Mouse (Mus musculus): Measurements from ENCODE around the gene Kxd1. TPM values are rescaled to one million over a fixed set of nuclear protein-coding genes. Genes with fewer than 3 reads are reported as not detected.

Gene Kxd1
- total RNA-seq, 2 experiments from 2014 or later = 31.9 to 33.0 TPM

DNA sequence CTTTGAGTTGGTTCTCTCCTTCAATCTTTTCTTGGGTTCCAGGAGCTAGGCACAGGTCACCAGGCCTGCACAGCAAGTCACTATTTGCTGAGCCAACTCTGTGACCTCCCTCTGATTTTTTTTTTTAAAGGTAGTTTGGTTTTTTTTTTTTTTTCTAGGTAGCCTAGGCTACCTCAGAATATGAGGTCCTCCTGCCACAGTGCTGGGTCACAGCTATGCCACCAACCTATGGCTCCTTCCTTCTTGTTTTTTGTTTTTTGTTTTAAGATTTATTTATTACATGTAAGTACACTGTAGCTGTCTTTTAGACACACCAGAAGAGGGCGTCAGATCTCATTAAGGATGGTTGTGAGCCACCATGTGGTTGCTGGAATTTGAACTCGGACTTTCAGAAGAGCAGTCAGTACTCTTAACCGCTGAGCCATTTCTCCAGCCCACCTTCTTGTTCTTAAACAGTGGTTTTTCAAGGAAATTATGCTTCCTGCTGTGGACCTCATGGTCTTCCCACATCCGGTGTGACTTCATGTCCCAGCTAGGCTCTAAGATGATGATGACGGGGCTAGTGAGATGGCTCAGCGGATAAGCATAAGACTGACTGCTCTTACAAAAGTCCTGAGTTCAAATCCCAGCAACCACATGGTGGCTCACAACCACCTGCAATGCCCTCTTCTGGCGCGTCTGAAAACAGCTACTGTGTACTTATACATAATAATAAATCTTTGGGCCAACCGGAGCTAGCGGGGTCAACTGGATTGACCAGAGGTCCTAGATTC lies 21.8 kb upstream of the Kxd1 start:
- DNase-seq = no peak
- intact Hi-C loops (cut with DNase I) = no loop called here

DNA sequence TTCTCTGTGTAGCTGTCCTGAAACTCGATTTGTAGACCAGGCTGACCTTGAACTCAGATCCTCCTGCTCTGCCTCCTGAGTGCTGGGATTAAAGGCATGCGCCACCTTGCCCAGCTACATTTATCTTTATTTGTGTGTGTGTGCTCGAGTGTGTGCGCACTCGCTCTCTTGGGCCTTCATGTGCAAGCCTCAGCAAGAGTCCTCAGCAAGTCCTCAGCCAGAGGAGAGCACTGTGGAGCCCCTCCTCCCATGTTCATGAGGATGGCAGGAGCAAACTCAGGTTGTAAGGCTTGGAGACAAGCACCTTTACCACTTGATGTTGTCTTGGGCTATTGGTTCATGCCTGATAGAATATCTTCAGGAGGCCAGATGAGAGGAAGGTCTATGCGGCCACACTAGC lies 20.0 kb upstream of the Kxd1 start:
- no peak for DNase-seq
- intact Hi-C loops (cut with DNase I) = no loop called here

DNA sequence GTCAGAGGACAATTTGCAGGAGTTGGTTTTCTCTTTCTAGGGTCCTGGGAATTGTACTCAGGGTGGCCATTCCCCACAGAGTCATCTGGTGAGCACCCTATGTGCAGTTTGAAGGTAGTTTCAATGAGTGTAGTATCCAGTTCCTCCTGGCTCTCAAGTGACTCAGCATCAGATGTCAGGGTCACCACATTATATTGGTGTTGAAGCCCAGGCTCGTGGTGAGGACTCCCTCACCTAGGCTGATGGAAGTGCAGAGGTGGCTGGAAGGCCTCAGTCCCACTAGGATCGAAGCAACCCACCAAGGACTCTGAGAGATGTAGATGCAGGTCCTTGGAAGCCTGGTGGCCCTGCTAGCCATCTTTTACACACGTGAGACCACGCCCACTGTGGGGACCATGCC lies 18.7 kb upstream of the Kxd1 start:
- intact Hi-C loops (cut with DNase I) = no loop called here
- no peak for DNase-seq

DNA sequence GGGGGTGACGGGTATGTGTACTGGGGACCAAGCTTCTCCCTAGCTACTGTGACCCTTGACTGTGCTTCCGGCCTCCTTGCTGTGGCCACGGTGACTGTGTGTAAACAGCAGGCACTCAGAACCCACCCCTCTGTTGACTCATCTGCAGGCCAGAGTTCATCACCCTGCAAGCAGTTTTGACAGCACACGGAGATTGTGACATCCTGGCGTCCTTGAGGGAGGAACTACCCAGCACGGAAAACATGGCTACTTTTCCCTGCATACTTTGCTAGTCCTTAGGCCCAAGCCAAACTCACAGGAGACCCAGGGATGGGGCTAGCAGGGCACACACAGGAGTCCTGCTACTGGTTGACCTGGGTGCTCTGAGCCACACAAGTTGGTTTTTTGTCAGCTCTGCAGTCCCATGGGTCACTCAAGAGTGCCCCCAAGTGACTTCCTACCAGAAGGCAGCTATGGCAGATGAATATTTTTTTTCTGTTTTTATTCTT lies 16.5 kb upstream of the Kxd1 start:
- no peak for DNase-seq
- intact Hi-C loops (cut with DNase I) = no loop called here

DNA sequence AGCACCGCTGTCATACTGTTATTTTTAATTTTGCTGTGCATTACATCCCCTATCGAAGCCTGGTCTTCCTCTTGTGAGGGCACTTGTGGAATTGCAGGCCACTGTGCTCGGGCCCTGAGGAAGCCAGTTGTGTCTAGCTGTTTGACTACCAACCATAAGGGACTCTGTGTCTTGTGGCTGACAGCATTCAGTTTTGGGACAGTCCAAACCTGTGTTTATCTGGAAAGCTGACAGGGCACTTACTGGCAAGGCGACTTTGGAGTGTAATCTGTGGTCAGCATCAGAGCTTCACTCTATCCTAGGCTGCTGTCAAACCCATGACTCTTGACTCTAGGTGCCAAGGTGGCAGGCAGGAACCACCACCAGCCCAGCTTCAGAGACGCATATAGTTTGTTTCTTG lies 13.3 kb upstream of the Kxd1 start:
- no peak for DNase-seq
- intact Hi-C loops (cut with DNase I) = no loop called here

DNA sequence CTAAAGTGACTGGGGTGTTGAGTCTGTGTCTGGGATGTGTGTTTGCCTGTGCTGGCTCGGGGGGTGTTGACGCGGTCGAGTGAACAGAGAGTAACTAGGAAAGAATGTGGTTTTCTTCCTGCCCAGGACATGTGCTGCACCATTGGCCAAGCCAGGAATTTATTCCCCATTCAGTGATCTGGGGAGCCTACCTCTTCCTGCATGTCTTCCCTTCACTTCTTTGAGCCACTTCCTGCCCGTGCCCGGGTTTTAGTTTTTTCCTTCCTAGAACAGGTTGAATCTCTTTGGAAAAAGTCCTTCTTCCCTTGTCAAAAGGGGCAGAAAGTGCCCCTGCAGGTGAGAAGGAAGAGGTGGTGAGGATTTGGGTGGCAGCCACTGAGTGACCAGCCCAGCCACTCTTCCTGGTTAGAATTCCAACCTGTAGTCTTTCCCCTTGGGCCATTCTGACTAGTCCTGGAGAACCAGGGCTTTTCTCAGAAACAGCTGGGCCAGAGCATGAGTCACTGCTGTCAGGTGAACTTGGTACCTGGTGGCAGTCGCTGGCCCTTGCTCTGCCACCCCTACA lies 12.8 kb upstream of the Kxd1 start:
- intact Hi-C loops (cut with DNase I) = no loop called here
- no peak for DNase-seq

DNA sequence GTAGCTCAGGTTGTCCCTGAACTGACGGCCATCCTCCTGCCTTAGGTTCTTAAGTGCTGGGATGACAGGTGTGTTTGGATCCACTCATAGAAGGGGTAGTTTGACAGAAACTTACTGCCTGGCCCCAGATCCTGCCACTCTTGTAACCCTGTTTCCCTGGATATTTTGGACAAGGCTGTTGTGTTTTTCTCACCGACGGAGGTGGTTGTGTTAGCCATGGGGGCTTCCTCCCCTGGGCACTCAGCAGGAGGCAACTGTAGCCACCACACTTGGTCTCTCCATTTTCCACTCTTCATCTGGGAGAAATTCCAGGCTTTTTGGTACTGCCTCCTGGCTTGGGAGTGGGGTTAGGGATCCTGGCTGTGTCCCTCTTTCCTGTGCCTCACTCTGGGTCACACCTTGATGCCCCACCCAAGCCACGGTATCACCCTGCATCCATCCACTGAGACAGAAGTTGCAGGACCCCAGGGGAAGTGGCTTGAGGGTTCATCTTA lies 12.3 kb upstream of the Kxd1 start:
- intact Hi-C loops (cut with DNase I) = no loop called here
- DNase-seq = no peak

DNA sequence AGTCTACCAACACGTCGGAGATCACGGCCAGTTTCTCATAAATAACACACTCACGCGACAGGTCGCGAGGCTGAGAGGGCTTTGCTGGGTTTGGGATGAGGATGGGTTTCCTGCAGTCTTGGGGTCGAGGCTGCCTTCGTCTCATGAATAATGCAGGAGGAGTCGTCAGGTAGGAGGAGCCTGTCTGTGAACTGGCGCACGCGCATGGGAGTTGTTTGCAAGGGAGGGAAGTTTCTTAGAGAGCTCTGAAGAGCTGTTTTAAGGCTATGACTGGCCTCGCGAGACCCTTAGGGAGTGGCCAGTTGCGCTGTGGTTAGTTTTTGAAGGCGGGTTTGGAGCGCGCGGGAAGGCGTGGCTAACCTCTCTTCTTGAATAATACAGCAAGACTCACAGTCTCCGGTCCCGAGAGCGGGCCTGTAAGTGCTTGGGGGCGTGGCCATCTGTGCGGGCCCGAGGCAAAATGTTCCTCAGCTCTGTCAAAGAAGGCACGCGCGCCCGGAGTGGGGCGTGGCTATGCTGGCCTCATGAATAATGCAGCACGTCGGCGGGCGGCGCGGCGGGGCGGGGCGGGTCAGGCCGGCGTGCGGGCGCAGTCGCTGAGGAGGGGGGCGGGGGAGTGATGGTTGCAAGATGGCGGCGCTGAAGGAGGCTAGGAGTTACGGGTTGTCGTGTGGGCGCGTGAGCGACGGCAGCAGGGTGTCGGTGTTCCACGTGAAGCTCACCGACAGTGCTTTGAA lies 11.5 kb upstream of the Kxd1 start, which contains the start of gene Ell:
Ell (plus strand) TSS at position 381 of the 737 bp plus-strand sequence.
- DNase-seq = peak; percentile 100
- intact Hi-C loops (cut with DNase I) = no loop called here

DNA sequence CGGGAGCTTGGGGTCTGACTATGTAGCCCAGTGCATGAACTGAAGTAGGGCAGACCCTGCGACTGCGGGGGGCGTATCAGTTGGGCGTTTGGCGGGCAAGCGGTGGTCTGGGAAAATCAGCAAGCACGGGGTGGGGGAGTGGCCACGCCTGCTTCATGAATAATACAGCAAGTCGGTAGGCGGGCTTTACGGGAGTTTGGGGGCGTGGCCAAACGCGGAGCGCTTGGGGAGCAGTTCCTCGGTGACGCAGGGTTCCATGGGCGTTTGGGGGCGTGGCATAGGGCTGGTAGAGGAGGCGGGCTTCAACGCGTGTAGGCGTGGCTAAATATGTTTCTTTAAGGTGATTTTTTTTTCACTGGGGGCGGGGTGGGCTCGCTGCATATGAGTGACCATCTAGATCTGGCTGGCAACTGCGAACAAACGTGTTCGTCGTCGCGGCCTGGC lies 10.9 kb upstream of the Kxd1 start:
- peak; percentile 100 for DNase-seq
- intact Hi-C loops (cut with DNase I) = no loop called here

DNA sequence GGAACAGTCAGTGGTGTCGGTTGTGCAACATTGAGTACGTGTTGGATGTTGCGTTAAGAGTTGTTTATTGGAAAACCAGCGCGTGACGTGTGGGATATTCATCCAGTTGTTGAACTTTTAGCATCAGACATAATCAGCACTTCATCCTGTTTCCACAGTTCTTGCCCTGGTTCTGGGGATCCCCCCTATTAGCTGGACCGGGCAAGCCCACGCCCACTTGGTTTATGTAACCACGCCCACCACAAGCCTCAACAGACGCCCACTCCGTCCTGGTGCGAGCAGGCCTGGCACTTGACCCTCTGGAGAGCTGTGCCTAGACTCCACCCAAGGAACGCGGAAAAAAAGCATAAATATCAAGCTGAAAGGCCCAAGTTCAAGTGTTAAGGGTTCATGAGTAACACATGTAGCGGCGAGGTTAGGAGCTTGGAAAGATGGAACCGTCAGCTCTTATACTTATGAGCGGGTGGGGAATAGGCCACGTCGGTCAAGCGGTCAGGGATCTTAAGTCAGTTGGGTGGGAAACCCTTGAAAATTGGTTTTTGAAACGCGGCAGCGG lies 10.3 kb upstream of the Kxd1 start:
- intact Hi-C loops (cut with DNase I) = no loop called here
- peak; percentile 49 for DNase-seq

DNA sequence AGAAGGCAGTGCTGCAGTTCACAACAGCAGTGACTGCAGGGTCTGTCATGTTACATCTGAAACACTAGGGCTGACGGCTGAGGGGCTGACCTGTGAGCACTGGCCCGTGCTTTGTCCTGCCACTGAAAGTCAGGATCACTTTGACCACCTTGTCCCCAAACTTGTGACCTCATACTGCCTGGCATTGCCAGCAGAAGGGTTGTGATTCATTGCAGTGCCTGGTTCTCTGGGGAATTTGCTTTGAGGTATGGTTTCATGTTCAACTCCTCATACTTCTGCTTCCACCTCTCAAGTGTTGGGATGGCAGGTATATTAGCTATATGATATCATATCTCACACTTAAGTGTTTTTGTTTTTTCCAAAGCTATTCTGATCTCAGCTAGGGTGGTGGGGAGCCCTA lies 7.9 kb upstream of the Kxd1 start:
- intact Hi-C loops (cut with DNase I) = no loop called here
- DNase-seq = no peak

DNA sequence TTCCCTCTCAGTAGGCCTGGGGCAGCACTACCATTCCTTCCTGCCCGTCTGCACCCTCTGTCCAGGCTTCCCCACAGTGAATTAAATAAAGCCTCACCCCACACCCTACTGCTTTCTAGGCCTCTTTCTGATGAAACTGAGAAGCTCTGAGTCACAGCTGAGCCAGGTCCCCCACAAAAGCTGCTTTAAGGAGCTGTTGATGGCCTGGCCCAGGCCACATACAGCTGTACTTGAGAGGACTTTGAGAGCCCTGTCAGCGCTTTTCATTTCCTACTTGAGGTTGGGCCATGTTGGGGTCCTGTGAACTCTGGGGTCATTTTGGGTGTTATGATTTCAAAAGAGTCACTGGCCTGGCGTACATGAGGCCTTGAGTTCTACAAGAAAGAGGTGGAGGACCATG lies 7.5 kb upstream of the Kxd1 start:
- intact Hi-C loops (cut with DNase I) = no loop called here
- no peak for DNase-seq

DNA sequence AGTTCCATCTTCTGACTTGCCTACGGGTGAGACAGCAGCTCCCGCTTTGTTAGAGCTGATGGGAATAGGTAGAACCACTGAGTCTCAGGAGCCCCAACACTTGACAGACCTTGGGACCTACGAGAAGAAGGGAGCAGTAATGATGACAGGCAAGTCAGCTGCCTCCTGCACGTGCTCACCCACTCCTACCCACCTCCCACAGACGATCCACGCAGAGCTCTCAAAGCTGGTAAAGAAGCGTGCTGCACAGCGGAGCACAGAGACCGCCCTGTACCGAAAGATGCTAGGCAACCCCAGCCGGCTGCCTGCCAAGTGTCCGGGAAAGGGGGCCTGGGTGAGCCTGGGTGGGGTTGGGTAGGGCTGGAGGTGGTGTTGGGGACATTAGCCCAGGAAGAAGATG lies 6.5 kb upstream of the Kxd1 start:
- no peak for DNase-seq
- intact Hi-C loops (cut with DNase I) = no loop called here

DNA sequence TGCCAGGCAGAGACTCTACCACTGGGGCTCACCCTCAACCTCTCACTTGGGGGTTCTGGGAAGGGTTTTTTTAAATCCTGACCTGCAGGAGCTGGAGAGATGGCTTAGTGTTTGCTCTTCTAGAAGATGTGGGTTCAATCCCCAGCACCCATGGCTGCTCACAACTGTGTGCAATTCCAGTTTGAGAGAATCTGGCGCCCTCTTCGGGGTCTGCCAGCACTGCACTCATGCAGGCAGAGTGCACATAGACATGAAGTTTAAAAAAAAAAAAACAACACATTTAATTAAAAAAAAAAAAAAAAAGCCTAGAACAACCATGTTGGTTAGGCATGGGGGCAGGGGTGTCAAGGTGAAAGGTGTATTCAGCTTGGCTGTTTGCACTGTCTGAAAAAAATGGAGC lies 2.6 kb upstream of the Kxd1 start:
- intact Hi-C loops (cut with DNase I) = no loop called here

DNA sequence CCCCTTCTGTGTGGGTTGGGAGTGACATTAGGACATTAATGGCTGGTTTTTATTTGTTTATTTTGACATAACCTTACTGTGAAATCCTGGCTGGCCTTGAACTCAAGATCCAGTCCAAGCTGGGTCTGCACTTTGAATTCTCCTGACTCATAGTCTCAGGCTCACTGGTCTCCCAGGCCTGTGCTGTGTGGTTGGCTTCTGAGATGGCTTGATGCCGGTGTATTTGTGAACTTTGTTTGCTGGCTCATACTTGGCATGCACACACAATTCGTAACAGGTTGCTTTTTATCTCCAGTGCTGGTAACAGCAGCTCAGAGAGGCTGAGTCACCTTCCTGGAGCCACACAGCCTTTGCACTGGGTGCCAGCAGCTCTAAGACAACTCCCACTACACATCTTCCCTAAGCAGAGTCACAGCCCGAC lies 2.0 kb upstream of the Kxd1 start:
- intact Hi-C loops (cut with DNase I) = no loop called here
- no peak for DNase-seq

More for the DNA sequence above, 2.6 kb upstream of the Kxd1 start:
- DNase-seq = no peak

DNA sequence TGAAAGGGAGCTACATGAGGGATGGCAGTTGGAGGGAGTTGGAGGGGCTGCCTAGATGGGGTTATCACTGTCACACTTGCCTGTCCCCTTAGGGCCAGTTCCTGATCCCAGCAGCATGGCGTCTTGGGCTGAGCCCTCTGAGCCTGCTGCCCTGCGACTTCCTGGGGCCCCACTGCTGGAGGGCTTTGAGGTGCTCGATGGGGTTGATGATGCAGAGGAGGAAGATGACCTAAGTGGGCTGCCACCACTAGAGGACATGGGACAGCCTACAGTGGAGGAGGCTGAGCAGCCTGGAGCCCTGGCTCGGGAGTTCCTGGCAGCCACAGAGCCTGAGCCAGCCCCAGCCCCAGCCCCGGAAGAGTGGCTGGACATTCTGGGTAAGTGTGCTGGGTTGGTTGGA lies 1.5 kb upstream of the Kxd1 start:
- DNase-seq = no peak
- intact Hi-C loops (cut with DNase I) = no loop called here

DNA sequence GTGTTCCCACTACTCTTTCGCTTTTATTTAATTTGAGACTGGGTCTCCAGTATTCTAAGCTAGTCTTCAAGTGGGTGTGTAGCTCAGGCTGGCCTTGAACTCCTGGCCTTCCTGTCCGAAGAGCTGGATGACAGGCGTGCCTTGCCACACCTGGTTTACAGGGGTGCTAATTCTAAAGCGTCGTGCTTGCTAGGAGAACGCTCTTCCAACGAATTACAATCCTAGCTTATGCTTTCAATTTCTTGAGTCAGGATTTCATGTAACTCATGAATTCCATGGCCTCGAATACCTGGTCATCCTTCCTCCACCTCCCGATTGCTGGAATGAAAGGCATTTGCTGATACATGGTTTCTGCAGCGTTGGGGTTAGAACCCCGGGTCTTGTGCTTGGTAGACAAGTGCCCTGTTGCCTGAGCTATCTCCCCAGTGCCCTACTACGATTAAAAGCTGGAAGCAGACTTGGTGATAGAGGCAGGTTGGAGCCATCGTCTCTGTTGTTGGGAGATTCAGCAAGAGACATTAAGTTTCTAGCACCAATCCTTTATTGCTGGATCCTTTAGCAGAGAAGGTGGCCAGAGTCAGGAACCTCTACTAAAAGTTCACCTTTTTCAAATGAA lies 534 bp upstream of the Kxd1 start:
- DNase-seq = no peak
- intact Hi-C loops (cut with DNase I) = no loop called here

DNA sequence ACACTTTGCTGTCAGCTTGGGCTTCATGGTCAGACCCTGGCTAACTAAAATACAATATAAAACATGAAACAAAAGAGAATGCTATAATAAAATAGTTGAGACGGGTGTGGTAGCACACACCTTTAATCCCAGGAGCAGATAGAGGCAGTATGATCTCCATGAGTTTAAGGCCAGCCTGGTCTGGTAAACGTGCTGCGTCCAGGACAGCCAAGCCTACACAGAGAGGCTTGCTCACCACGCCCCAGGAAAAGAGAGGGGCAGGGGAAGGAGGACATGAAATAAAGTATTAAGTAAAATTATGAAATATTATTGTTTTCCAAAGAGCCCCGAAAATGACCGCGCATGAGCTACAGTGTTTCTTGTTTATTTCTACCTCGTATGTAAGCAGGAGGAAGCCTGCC lies 645 bp downstream of the Kxd1 start:
- intact Hi-C loops (cut with DNase I) = no loop called here
- DNase-seq = no peak

DNA sequence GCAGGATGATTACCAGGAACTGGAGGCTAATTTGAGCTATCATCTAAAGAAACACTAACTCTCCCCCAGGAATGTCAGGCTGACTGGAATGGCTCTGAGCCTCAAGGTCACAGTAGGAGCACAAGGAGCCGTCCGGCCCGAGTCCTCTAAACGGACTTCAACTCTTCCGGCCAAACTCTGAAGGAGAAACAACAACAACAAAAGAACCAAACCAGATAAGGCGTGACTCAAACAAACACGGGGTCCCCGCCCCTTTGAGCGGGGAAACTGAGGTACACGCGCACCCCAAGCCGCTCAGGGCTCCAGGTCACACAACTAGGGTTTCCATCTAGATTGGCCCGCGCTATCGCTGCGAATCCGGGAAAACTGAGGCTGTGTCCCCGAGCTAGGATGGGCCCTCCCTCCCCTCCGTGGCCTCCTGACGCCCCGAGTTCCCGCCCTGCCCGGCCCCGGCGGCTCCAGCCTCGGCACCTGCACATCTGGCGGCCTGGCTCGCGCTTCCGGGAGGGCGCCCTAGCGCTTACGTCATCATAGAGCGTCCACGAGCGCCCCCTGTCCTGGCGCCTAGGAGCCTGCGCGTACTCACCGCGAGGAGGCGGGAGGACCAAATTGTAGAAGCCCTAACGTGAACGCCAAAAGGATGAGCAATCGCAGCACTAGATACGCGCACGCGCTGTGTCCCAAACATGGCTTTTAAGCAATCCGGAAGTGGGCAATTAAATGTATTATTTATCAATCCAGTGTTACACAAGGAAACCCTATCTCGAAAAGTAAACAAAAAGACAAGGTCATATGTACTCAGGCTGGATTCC lies 5.0 kb downstream of the Kxd1 start:
- intact Hi-C loops (cut with DNase I) = no loop called here
- peak; percentile 96 for DNase-seq

DNA sequence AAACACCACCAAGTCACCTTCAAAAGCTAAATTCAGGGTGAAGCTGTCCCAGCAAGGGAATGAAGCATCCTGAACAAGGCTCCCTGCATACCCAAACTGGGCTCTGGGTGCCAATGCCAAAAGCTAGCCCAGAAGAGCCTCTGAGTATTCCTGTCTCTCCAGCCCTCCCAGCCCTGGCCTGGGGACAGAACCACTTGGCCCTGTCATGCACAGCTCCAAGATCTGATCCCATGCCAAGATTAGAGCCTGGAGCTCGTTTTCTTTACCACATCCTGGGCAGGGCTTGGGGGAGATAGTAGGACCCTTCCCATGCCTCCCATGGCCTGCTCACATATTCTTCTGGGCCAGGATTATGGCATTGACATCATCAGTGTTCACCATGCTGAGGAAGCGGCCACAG lies 8.2 kb downstream of the Kxd1 start:
- no peak for DNase-seq
- intact Hi-C loops (cut with DNase I) = no loop called here

All from left cerebral cortex, postnatal 4 days (tissue).